Mouse (Mus musculus) neural tube, embryonic 11.5 days (tissue): ENCODE data around the gene Dync2h1. TPM values are rescaled to one million over a fixed set of nuclear protein-coding genes. Genes with fewer than 3 reads are reported as not detected.

Source experiments
- ATAC-seq: fragments of 200-750 bp; cut with Nextera tagmentation; 2 replicates; pipeline ENCODE4 v1.8.0; 2017; ENCODE audit warnings: moderate number of reproducible peaks, mild to moderate bottlenecking, moderate TSS enrichment, moderate library complexity; ENCODE audit not compliant: insufficient read depth, low FRiP score, low TSS enrichment
- DNase-seq: peaks from one replicate; pipeline ENCODE4 v3.0.0-alpha.2; 2015; ENCODE audit warnings: low spot score
- H3K27ac ChIP-seq: fragments of 300-500 bp; sonication (generic); 2 replicates; pipeline ENCODE4 v1.5.1; 2014; ENCODE audit warnings: low read depth, mild to moderate bottlenecking, low read length
- H3K27me3 ChIP-seq: fragments of 300-500 bp; sonication (generic); 2 replicates; pipeline ENCODE4 v1.6.1; 2014; ENCODE audit warnings: mild to moderate bottlenecking, low read length, mixed read lengths; ENCODE audit not compliant: control insufficient read depth, insufficient read depth
- H3K36me3 ChIP-seq: fragments of 300-500 bp; sonication (generic); 2 replicates; pipeline ENCODE4 v1.6.1; 2014; ENCODE audit warnings: mild to moderate bottlenecking, low read length, moderate library complexity, mixed read lengths; ENCODE audit not compliant: control insufficient read depth, insufficient read depth
- H3K4me1 ChIP-seq: fragments of 300-500 bp; sonication (generic); 2 replicates; pipeline ENCODE4 v1.6.1; 2014; ENCODE audit warnings: low read length, mixed read lengths; ENCODE audit not compliant: control insufficient read depth, insufficient read depth
- H3K4me2 ChIP-seq: fragments of 300-500 bp; sonication (generic); 2 replicates; pipeline ENCODE4 v1.6.1; 2014; ENCODE audit warnings: low read depth, mild to moderate bottlenecking, moderate library complexity
- H3K4me3 ChIP-seq: fragments of 300-500 bp; sonication (generic); 2 replicates; pipeline ENCODE4 v1.5.1; 2014; ENCODE audit warnings: low read depth, low read length
- H3K9ac ChIP-seq: fragments of 300-500 bp; sonication (generic); 2 replicates; pipeline ENCODE4 v1.6.1; 2014; ENCODE audit warnings: mild to moderate bottlenecking, low read length
- H3K9me3 ChIP-seq: fragments of 300-500 bp; sonication (generic); 2 replicates; pipeline ENCODE4 v1.6.1; 2016; ENCODE audit warnings: low read length; ENCODE audit not compliant: control insufficient read depth
- WGBS: fragments of 180-500 bp; shearing (Covaris S2); extraction: QIAGEN DNeasy Blood & Tissue Kit; methylation state at CpG from one replicate; pipeline ENCODE4 v1.1.7; 2014; 5-methylcytosine and 5-hydroxymethylcytosine counted together
- polyA plus RNA-seq: library from polyadenylated mRNA; unstranded; fragments of >200 nt; fragmentation: Nextera tagmentation; extraction: Ambion mirVana; gene quantifications from 2 replicates; pipeline ENCODE4 v1.2.1, GENCODE M21; 2014

Gene Dync2h1
- polyA plus RNA-seq, 1 experiment from 2014 or later = 24.2 TPM

GRCm38 (mm10) chr9:6901620-6902019 is 282.6 kb downstream of the Dync2h1 start:
- WGBS = 90% methylated on average over 1 of the region's 1 CpGs
- H3K9ac ChIP-seq = no peak overlapping the region
- DNase-seq (no peak), ATAC-seq (no peak)
- H3K9me3 ChIP-seq = no peaks in the 10 kb centered on the region
- H3K27ac ChIP-seq = no peak overlapping the region
- no peaks in the 10 kb centered on the region for H3K4me1 ChIP-seq
- H3K27me3 ChIP-seq = no peaks in the 10 kb centered on the region
- H3K4me2 ChIP-seq = no peak overlapping the region
- no peaks in the 10 kb centered on the region for H3K36me3 ChIP-seq
- H3K4me3 ChIP-seq = no peak overlapping the region

DNA sequence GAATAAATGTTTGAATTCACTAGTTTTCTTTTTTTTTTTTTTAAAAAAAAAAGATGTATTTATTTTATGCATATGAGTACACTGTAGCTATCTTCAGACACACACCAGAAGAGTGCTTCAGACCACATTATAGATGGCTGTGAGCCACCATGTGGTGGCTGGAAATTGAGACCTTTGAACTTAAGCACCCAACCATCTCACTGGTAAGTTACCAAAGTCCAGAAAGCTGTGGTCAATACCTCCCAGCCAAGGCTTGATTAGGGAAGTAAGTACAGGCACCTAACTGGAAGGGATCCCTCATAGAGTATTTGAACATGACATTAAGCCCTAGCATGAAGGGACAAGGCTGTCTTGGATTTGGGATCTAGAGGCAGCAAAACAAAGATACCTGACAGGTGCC is 292.9 kb downstream of the Dync2h1 start:
- H3K9ac ChIP-seq = no peak overlapping the region
- no peak for DNase-seq

DNA sequence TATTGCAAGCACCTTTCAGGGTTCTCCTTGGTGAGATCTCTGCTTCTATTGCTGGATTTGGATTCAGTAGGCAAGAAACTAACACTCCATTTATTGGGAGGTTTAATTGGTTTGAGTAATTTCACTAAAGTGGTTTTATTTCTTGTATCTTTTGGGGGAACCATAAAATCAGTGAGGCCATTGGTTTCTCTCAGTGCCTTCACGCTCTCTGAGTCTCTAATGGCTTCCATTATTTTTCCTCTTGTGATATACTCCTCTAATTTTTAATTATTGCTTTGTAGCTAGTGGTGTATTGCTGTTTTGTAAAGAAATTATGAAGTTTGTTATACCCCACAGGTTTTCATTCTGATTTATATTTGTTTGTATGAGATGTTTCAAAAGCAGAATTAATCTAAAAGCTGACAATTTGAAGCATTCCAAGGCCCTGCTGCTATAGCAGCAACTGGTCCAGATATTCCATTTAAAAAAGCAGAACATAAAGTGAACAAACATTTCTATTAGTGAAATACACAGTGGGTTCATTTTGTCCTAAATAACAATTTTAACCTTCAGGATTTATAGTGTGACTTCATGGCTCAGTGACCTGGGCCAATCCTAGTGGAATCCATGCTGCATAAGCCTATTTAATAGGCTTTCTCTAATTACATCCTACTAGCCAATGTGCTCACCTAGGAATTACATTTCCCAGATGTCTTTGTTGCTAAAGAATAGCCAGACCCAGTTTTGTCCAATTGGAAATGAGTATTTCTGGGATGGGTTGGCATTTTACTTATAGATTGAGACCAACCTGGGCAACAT is 302.9 kb downstream of the Dync2h1 start:
- no peak for ATAC-seq
- WGBS = 94% methylated on average over 1 of the region's 1 CpGs

More for the DNA sequence above, 292.9 kb downstream of the Dync2h1 start:
- Histone ChIP-seq H3K4me1 (no peaks in the 10 kb centered on the region), H3K36me3 (no peaks in the 10 kb centered on the region), H3K27me3 (no peaks in the 10 kb centered on the region), H3K4me3 (no peak overlapping the region), H3K27ac (no peak overlapping the region), H3K9me3 (no peaks in the 10 kb centered on the region), H3K4me2 (no peak overlapping the region)
- no peak for ATAC-seq

More for the DNA sequence above, 302.9 kb downstream of the Dync2h1 start:
- Histone ChIP-seq H3K36me3 (no peaks in the 10 kb centered on the region), H3K9ac (no peak overlapping the region), H3K4me1 (no peaks in the 10 kb centered on the region), H3K27ac (no peak overlapping the region), H3K4me3 (no peak overlapping the region), H3K4me2 (no peak overlapping the region), H3K9me3 (no peaks in the 10 kb centered on the region), H3K27me3 (no peaks in the 10 kb centered on the region)
- no peak for DNase-seq

Other genes starting within 250 kb of the Dync2h1 start
- 131 and 137 TPM in 2 replicates for gene Dcun1d5, start 74 bp upstream of the Dync2h1 start, polyA plus RNA-seq
- not detected in 2 replicates for gene Mmp13, start 88.1 kb upstream of the Dync2h1 start, polyA plus RNA-seq
- gene Mmp12, start 159.9 kb upstream of the Dync2h1 start, polyA plus RNA-seq = 0.35 TPM in 1 of 2 replicates, not detected in the other
- gene Mmp1b, start 203.6 kb upstream of the Dync2h1 start, polyA plus RNA-seq = not detected in 2 replicates